Mouse (Mus musculus) forebrain, postnatal 0 days (tissue): ENCODE data around the gene Negr1. TPM values are rescaled to one million over a fixed set of nuclear protein-coding genes. Genes with fewer than 3 reads are reported as not detected.

Experiments used
- ATAC-seq: fragments of 200-750 bp; cut with Nextera tagmentation; 2 replicates; pipeline ENCODE4 v1.8.0; 2017; ENCODE audit warnings: mild to moderate bottlenecking, moderate library complexity
- DNase-seq: peaks from one replicate; pipeline ENCODE4 v3.0.0-alpha.2; 2015
- H3K27ac ChIP-seq: fragments of 300-500 bp; sonication (generic); 2 replicates; pipeline ENCODE4 v1.5.1; 2014; ENCODE audit warnings: low read depth, mild to moderate bottlenecking, antibody characterized with exemption, low read length, moderate library complexity, mixed read lengths
- H3K27me3 ChIP-seq: fragments of 300-500 bp; sonication (generic); 2 replicates; pipeline ENCODE4 v1.6.1; 2014; ENCODE audit warnings: mild to moderate bottlenecking, low read length, mixed read lengths; ENCODE audit not compliant: insufficient read depth
- H3K36me3 ChIP-seq: fragments of 300-500 bp; sonication (generic); 2 replicates; pipeline ENCODE4 v1.6.1; 2014; ENCODE audit warnings: mild to moderate bottlenecking, moderate library complexity; ENCODE audit not compliant: insufficient read depth
- H3K4me1 ChIP-seq: fragments of 300-500 bp; sonication (generic); 2 replicates; pipeline ENCODE4 v1.6.1; 2014; ENCODE audit warnings: antibody characterized with exemption; ENCODE audit not compliant: insufficient read depth
- H3K4me2 ChIP-seq: fragments of 300-500 bp; sonication (generic); 2 replicates; pipeline ENCODE4 v1.6.1; 2014; ENCODE audit warnings: low read depth, mild to moderate bottlenecking, moderate library complexity
- H3K4me3 ChIP-seq: fragments of 300-500 bp; sonication (generic); 2 replicates; pipeline ENCODE4 v1.5.1; 2014; ENCODE audit warnings: low read depth, low read length, mixed read lengths
- H3K9ac ChIP-seq: fragments of 300-500 bp; sonication (generic); 2 replicates; pipeline ENCODE4 v1.6.1; 2014; ENCODE audit warnings: mild to moderate bottlenecking
- H3K9me3 ChIP-seq: fragments of 300-500 bp; sonication (generic); 2 replicates; pipeline ENCODE4 v1.6.1; 2016; ENCODE audit warnings: low read length
- CTCF ChIP-seq: sonication (generic); IDR thresholded peaks from 2 replicates; pipeline ENCODE4 v1.5.1; 2016; ENCODE audit warnings: antibody characterized with exemption, control low read depth, low read depth
- WGBS: fragments of 180-500 bp; shearing (Covaris S2); extraction: QIAGEN DNeasy Blood & Tissue Kit; methylation state at CpG from one replicate; pipeline ENCODE4 v1.1.7; 2014; 5-methylcytosine and 5-hydroxymethylcytosine counted together
- polyA plus RNA-seq: library from polyadenylated mRNA; unstranded; fragments of >200 nt; fragmentation: Nextera tagmentation; extraction: Ambion mirVana; gene quantifications from 2 replicates; pipeline ENCODE4 v1.2.1, GENCODE M21; 2015
- total RNA-seq: library from RNA; depleted of rRNA; stranded (reverse); fragments of >200 nt; gene quantifications from 2 replicates; pipeline ENCODE4 v1.2.3, GENCODE M21; 2014

Negr1 gene
- total and polyA plus RNA-seq, 2 experiments from 2014 or later, result 65.0 to 205 TPM

GRCm38 (mm10) chr3:157181975-157182374, 620.4 kb downstream of the Negr1 start:
- no peaks in the 10 kb centered on the region for H3K27me3 ChIP-seq
- 71% methylated on average over 2 of the region's 2 CpGs for WGBS
- H3K9ac ChIP-seq, result no peak overlapping the region
- H3K27ac ChIP-seq, result no peak overlapping the region
- peak; percentile 77 for ATAC-seq
- H3K36me3 ChIP-seq, result no peaks in the 10 kb centered on the region
- TF ChIP-seq CTCF, result no peak
- H3K4me1 ChIP-seq, result peaks cover 11% of the 10 kb centered on the region; the same call in 1 of the 2 replicates
- DNase-seq, result peak; percentile 43
- no peak overlapping the region for H3K4me3 ChIP-seq
- no peak overlapping the region for H3K4me2 ChIP-seq
- no peaks in the 10 kb centered on the region for H3K9me3 ChIP-seq

- no peaks in the 10 kb centered on the region for H3K9me3 ChIP-seq
- H3K36me3 ChIP-seq, result no peaks in the 10 kb centered on the region
- H3K4me1 ChIP-seq, result no peaks in the 10 kb centered on the region
- no peak overlapping the region for H3K4me2 ChIP-seq
- WGBS, result 28% methylated on average over 8 of the region's 8 CpGs
- ATAC-seq (no peak), DNase-seq (peak; percentile 27)
- no peak overlapping the region for H3K27ac ChIP-seq
- no peaks in the 10 kb centered on the region for H3K27me3 ChIP-seq
- no peak overlapping the region for H3K9ac ChIP-seq
- TF ChIP-seq CTCF, result no peak
- no peak overlapping the region for H3K4me3 ChIP-seq
Observed at GRCm38 (mm10) chr3:157188939-157189725, 627.5 kb downstream of the Negr1 start.

GRCm38 (mm10) chr3:157189834-157190233, 628.2 kb downstream of the Negr1 start:
- peak; percentile 23; the same call in 1 of the 2 replicates for TF ChIP-seq CTCF
- H3K9me3 ChIP-seq, result no peaks in the 10 kb centered on the region
- H3K27ac ChIP-seq, result no peak overlapping the region
- 73% methylated on average over 4 of the region's 4 CpGs for WGBS
- H3K4me3 ChIP-seq, result no peak overlapping the region
- no peaks in the 10 kb centered on the region for H3K27me3 ChIP-seq
- no peak overlapping the region for H3K9ac ChIP-seq
- 0 out of 2 replicates have a peak, but pooled peaks have one; percentile 53 for ATAC-seq
- H3K4me1 ChIP-seq, result no peaks in the 10 kb centered on the region
- H3K4me2 ChIP-seq, result no peak overlapping the region
- no peaks in the 10 kb centered on the region for H3K36me3 ChIP-seq
- no peak for DNase-seq

- no peak overlapping the region for H3K4me2 ChIP-seq
- no peak overlapping the region for H3K9ac ChIP-seq
- no peaks in the 10 kb centered on the region for H3K27me3 ChIP-seq
- no peaks in the 10 kb centered on the region for H3K4me1 ChIP-seq
- H3K4me3 ChIP-seq, result no peak overlapping the region
- no peak overlapping the region for H3K27ac ChIP-seq
- H3K9me3 ChIP-seq, result no peaks in the 10 kb centered on the region
- no peak for TF ChIP-seq CTCF
- H3K36me3 ChIP-seq, result no peaks in the 10 kb centered on the region
- no peak for ATAC-seq
- no peak for DNase-seq
- WGBS, result 80% methylated on average over 3 of the region's 3 CpGs
Observed at GRCm38 (mm10) chr3:157190551-157190950, 629.0 kb downstream of the Negr1 start.

GRCm38 (mm10) chr3:157192021-157192420, 630.4 kb downstream of the Negr1 start:
- Histone ChIP-seq H3K9me3 (no peaks in the 10 kb centered on the region), H3K4me2 (no peak overlapping the region), H3K27me3 (no peaks in the 10 kb centered on the region), H3K36me3 (no peaks in the 10 kb centered on the region), H3K4me1 (no peaks in the 10 kb centered on the region), H3K27ac (no peak overlapping the region), H3K9ac (no peak overlapping the region), H3K4me3 (no peak overlapping the region)
- no peak for DNase-seq
- no peak for ATAC-seq
- WGBS, result 62% methylated on average over 3 of the region's 3 CpGs
- no peak for TF ChIP-seq CTCF

- Histone ChIP-seq H3K4me1 (no peaks in the 10 kb centered on the region), H3K9me3 (no peaks in the 10 kb centered on the region), H3K4me3 (no peak overlapping the region), H3K27ac (no peak overlapping the region), H3K36me3 (no peaks in the 10 kb centered on the region), H3K27me3 (no peaks in the 10 kb centered on the region), H3K4me2 (no peak overlapping the region), H3K9ac (no peak overlapping the region)
- ATAC-seq (no peak), DNase-seq (no peak)
- no peak for TF ChIP-seq CTCF
- 90% methylated on average over 3 of the region's 3 CpGs for WGBS
Observed at GRCm38 (mm10) chr3:157193141-157193540, 631.5 kb downstream of the Negr1 start.

GRCm38 (mm10) chr3:157198659-157199058, 637.1 kb downstream of the Negr1 start:
- 88% methylated on average over 4 of the region's 4 CpGs for WGBS
- DNase-seq, result no peak
- Histone ChIP-seq H3K36me3 (no peaks in the 10 kb centered on the region), H3K27ac (no peak overlapping the region), H3K9ac (no peak overlapping the region), H3K4me2 (no peak overlapping the region), H3K9me3 (no peaks in the 10 kb centered on the region), H3K27me3 (no peaks in the 10 kb centered on the region), H3K4me3 (no peak overlapping the region), H3K4me1 (peaks cover 5% of the 10 kb centered on the region; the same call in 1 of the 2 replicates)
- TF ChIP-seq CTCF, result 0 out of 2 replicates have a peak, but pooled peaks have one; percentile 14
- ATAC-seq, result no peak
